11 mouse cellular contexts compared by ENCODE assay signal in the genomic region with DNA sequence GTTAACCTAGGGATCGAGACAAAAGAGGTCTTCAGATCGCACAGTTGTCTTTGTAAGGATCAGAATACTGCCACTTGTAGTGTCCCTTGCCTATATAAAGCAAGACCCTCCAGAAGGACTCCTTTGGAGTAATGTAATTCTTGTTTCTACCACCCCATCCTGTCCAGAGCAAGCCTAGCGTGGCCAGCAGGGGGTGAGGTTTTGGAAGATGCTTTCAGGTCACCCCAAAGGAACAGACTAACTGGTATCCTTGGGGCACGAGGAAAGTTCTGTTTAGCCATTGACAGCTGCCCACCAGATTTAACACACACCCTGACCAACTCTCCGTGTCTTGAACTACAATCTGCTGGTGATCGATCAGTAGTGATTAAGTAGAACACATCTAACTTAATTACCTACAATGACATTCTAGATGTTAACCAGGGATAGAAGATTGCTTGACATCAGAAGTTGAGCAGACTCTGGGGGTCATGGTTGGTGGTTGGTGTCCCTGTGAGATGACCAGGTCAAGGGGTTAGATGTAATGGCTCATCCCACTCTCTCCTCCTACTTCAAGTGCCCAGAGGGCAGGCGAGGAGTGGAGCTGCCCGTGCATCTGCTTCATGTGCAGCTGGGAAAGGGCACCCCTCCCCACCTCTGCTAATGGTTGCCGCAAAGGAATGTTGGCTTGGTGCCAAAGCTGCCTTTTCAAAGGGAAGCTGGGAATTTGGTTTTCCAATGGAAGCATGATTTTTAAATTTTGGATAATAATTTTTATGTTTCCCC. TPM values are rescaled to one million over a fixed set of nuclear protein-coding genes. Genes with fewer than 3 reads are reported as not detected.
DNase-seq lines count a peak whose midpoint lies in the region; ATAC-seq lines count a peak whose summit lies in the region.
"Had no signal": no experiment of that assay in that cellular context is flagged by ENCODE, and none has a peak within 500 bp of the region (broad histone marks: within the 10 kb centered on the region; RNA-seq: fewer than 3 reads in every experiment).

No protein-coding gene starts in this region.

- peaks cover 26% of the 10 kb centered on the region for H3K4me1 ChIP-seq in midbrain, embryonic 11.5 days (ENCODE audit: control insufficient read depth, insufficient read depth, low read length)
- peaks cover 63% of the 10 kb centered on the region for H3K4me1 ChIP-seq in midbrain, embryonic 10.5 days
- peaks cover 62% of the 10 kb centered on the region for H3K4me1 ChIP-seq in heart, embryonic 15.5 days (replicated peaks)
- H3K4me1 ChIP-seq in neural tube, embryonic 11.5 days (ENCODE audit: control insufficient read depth, insufficient read depth, low read length), result peaks cover 23% of the 10 kb centered on the region; the same call in 1 of the 2 replicates

- H3K27me3 ChIP-seq in midbrain, embryonic 11.5 days (ENCODE audit: control insufficient read depth, insufficient read depth, low read length), result no peaks in the 10 kb centered on the region
- no peaks in the 10 kb centered on the region for H3K27me3 ChIP-seq in midbrain, embryonic 10.5 days (ENCODE audit: low read depth, poor library complexity, severe bottlenecking)
- no peaks in the 10 kb centered on the region for H3K27me3 ChIP-seq in heart, embryonic 15.5 days
- no peaks in the 10 kb centered on the region for H3K27me3 ChIP-seq in neural tube, embryonic 11.5 days (ENCODE audit: control insufficient read depth, insufficient read depth, low read length)
- H3K27me3 ChIP-seq: hindbrain, embryonic 15.5 days; neural tube, embryonic 13.5 days had no signal

- no peak overlapping the region for H3K4me3 ChIP-seq in midbrain, embryonic 11.5 days (ENCODE audit: low read depth, low read length)
- no peak overlapping the region for H3K4me3 ChIP-seq in midbrain, embryonic 10.5 days
- no peak overlapping the region for H3K4me3 ChIP-seq in heart, embryonic 15.5 days
- H3K4me3 ChIP-seq in neural tube, embryonic 11.5 days (ENCODE audit: low read depth, low read length), result no peak overlapping the region
- H3K4me3 ChIP-seq: hindbrain, embryonic 15.5 days; neural tube, embryonic 13.5 days had no signal

- H3K9ac ChIP-seq in midbrain, embryonic 11.5 days (ENCODE audit: low read length), result no peak overlapping the region
- H3K9ac ChIP-seq in heart, embryonic 15.5 days, result no peak overlapping the region
- H3K9ac ChIP-seq in neural tube, embryonic 11.5 days (ENCODE audit: low read length), result no peak overlapping the region
- H3K9ac ChIP-seq: hindbrain, embryonic 15.5 days; neural tube, embryonic 13.5 days had no signal

- ATAC-seq in midbrain, embryonic 11.5 days (ENCODE audit: low FRiP score), result no peak
- no peak; the same call in 1 of the 2 replicates for ATAC-seq in heart, embryonic 15.5 days (replicated peaks; ENCODE audit: insufficient number of reproducible peaks, insufficient read depth, low FRiP score, low read depth)
- ATAC-seq in neural tube, embryonic 11.5 days (ENCODE audit: insufficient read depth, low FRiP score, low TSS enrichment), result no peak
- ATAC-seq: CD4-positive, CD25-positive, alpha-beta regulatory T cell, adult 4 months had no signal

- H3K9me3 ChIP-seq in midbrain, embryonic 11.5 days (ENCODE audit: control insufficient read depth, low read length), result no peaks in the 10 kb centered on the region
- no peaks in the 10 kb centered on the region for H3K9me3 ChIP-seq in midbrain, embryonic 10.5 days (replicated peaks)
- H3K9me3 ChIP-seq in heart, embryonic 15.5 days (replicated peaks), result no peaks in the 10 kb centered on the region
- H3K9me3 ChIP-seq in neural tube, embryonic 11.5 days (ENCODE audit: control insufficient read depth, low read length), result no peaks in the 10 kb centered on the region
- H3K9me3 ChIP-seq: hindbrain, embryonic 15.5 days; neural tube, embryonic 13.5 days had no signal

- WGBS in midbrain, embryonic 11.5 days, result 77% methylated on average over 9 of the region's 9 CpGs
- WGBS in midbrain, embryonic 10.5 days, result 81% methylated on average over 9 of the region's 9 CpGs
- 56% methylated on average over 9 of the region's 9 CpGs for WGBS in heart, embryonic 15.5 days
- 69% methylated on average over 9 of the region's 9 CpGs for WGBS in neural tube, embryonic 11.5 days

- no peak overlapping the region for H3K27ac ChIP-seq in midbrain, embryonic 11.5 days (ENCODE audit: low read depth, low read length)
- H3K27ac ChIP-seq in midbrain, embryonic 10.5 days (replicated peaks), result no peak overlapping the region
- peak overlapping the region; percentile 70 for H3K27ac ChIP-seq in heart, embryonic 15.5 days
- no peak overlapping the region for H3K27ac ChIP-seq in neural tube, embryonic 11.5 days (ENCODE audit: low read depth, low read length)
- H3K27ac ChIP-seq: hindbrain, embryonic 15.5 days; neural tube, embryonic 13.5 days had no signal

- H3K36me3 ChIP-seq in midbrain, embryonic 11.5 days (ENCODE audit: control insufficient read depth, insufficient read depth, low read length), result no peaks in the 10 kb centered on the region
- H3K36me3 ChIP-seq in midbrain, embryonic 10.5 days, result no peaks in the 10 kb centered on the region
- no peaks in the 10 kb centered on the region for H3K36me3 ChIP-seq in heart, embryonic 15.5 days
- H3K36me3 ChIP-seq in neural tube, embryonic 11.5 days (ENCODE audit: control insufficient read depth, insufficient read depth, low read length), result no peaks in the 10 kb centered on the region
- H3K36me3 ChIP-seq: hindbrain, embryonic 15.5 days; neural tube, embryonic 13.5 days had no signal

- DNase-seq in gastrocnemius, postnatal 10 days, result peak; percentile 33
- DNase-seq in gastrocnemius, postnatal 14 days, result no peak
- DNase-seq in midbrain, embryonic 11.5 days (ENCODE audit: low spot score, missing footprints), result peak; percentile 87
- no peak for DNase-seq in midbrain, embryonic 10.5 days (ENCODE audit: low spot score)
- peak; percentile 57 for DNase-seq in neural tube, embryonic 11.5 days (ENCODE audit: low spot score)
- no peak for DNase-seq in layer of hippocampus, postnatal 36 days
- no peak for DNase-seq in layer of hippocampus, adult 11-12 months (ENCODE audit: low spot score)

- intact Hi-C loops in gastrocnemius, postnatal 14 days (cut with DNase I; ENCODE audit: low total_unique reads), result loop anchor here (5.0 to 10.0 kb wide), 2 partner anchors 126 to 1456 kb away; no protein-coding TSS in a partner anchor

- H3K4me2 ChIP-seq in midbrain, embryonic 11.5 days, result no peak overlapping the region
- peak overlapping the region; percentile 29; the same call in 1 of the 2 replicates for H3K4me2 ChIP-seq in heart, embryonic 15.5 days
- H3K4me2 ChIP-seq in neural tube, embryonic 11.5 days (ENCODE audit: low read depth), result no peak overlapping the region
- H3K4me2 ChIP-seq: hindbrain, embryonic 15.5 days; neural tube, embryonic 13.5 days had no signal

RNA-seq across cellular contexts. Expression of gene Mboat2, which starts 10.6 kb away (rescaled TPM):
- 1 to 10 TPM; 7.1 to 8.4 TPM for total RNA-seq in gastrocnemius, postnatal 10 days (2021)
- 1 to 10 TPM; 7.2 to 7.7 TPM for total RNA-seq in gastrocnemius, postnatal 14 days (2021)
- polyA plus RNA-seq in midbrain, embryonic 11.5 days (2014; fragmentation: Nextera tagmentation; extraction: Ambion mirVana), result 58.3 and 66.9 TPM in 2 replicates
- 49.8 and 56.8 TPM in 2 replicates for polyA plus RNA-seq in midbrain, embryonic 10.5 days (2016; fragmentation: Nextera tagmentation; extraction: Ambion mirVana)
- 26.0 and 29.0 TPM in 2 replicates for polyA plus RNA-seq in heart, embryonic 15.5 days (2015; fragmentation: Nextera tagmentation; extraction: Ambion mirVana)
- polyA plus RNA-seq in neural tube, embryonic 11.5 days (2014; fragmentation: Nextera tagmentation; extraction: Ambion mirVana), result 51.0 and 60.9 TPM in 2 replicates
- 10 to 100 TPM; 84.1 to 84.8 TPM for total RNA-seq in layer of hippocampus, postnatal 36 days (2021)

Comparison
In these comparisons a context has a peak if more than half of its experiments do, and no peak if none do; other contexts are left out.
1. DNase-seq: peak in gastrocnemius, postnatal 10 days (single experiment), midbrain, embryonic 11.5 days (single experiment) and neural tube, embryonic 11.5 days (single experiment); none in gastrocnemius, postnatal 14 days (single experiment), midbrain, embryonic 10.5 days (single experiment), layer of hippocampus, postnatal 36 days (0 of 2) and layer of hippocampus, adult 11-12 months (single experiment).